Mouse (Mus musculus): Measurements from ENCODE around the gene Naf1. TPM values are rescaled to one million over a fixed set of nuclear protein-coding genes. Genes with fewer than 3 reads are reported as not detected.

The Naf1 gene
- polyA plus RNA-seq, 1 experiment from 2014 or later = 5.7 TPM

DNA sequence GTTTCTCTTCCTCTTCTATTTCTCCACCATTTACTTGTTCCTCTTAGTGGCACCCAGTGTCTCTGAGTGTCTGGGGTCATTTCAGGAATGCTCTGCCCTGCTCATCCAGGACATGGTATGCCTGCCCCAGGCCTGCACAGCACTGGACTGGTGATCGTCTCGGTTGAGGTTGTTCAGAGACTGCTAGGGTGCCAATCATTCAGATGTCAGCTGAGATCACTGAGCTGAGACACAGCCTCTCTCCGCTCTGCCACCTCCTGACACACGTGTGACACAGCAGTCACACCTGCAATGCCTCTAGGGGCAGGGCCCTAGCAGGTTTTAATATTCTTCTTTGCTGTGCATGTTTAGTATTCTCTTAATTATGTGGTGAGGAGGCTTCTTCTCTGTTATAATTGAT, 58.5 kb downstream of the Naf1 start:
- H3K4me3 ChIP-seq (ENCODE audit: low read depth, low read length) = no peak overlapping the region
- no peak overlapping the region for H3K27ac ChIP-seq (ENCODE audit: low read depth, low read length)
- WGBS = 69% methylated on average over 4 of the region's 4 CpGs
- no peaks in the 10 kb centered on the region for H3K9me3 ChIP-seq (ENCODE audit: control insufficient read depth, low read length)
- H3K4me2 ChIP-seq (replicated peaks; ENCODE audit: low read depth, low read length) = no peak overlapping the region
- no peak overlapping the region for H3K9ac ChIP-seq (ENCODE audit: low read depth, low read length)
- no peaks in the 10 kb centered on the region for H3K27me3 ChIP-seq (ENCODE audit: control insufficient read depth, insufficient read depth, low read length)
- DNase-seq (ENCODE audit: low spot score) (no peak), ATAC-seq (ENCODE audit: low FRiP score) (peak; percentile 59; the same call in 1 of the 2 replicates)
- H3K4me1 ChIP-seq (replicated peaks; ENCODE audit: control insufficient read depth, insufficient read depth, low read length) = no peaks in the 10 kb centered on the region
- no peaks in the 10 kb centered on the region for H3K36me3 ChIP-seq (ENCODE audit: control insufficient read depth, insufficient read depth, low read length)

DNA sequence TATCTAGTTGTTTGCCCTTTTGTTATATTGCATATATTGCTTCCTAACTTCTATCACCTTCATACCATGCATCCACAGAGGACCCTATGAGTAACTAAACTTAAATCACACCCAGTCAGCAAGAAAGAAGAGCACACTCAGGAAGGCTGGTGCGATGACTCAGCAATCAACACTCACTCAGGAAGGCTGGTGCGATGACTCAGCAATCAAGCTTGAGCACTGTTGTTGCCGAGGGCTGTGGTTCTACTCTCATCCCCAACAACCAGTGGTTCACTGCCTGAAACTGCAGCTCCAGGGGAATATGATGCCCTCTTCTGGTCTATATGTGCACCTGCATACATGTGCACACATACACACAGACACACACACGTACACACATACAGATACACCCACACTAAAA, 73.7 kb downstream of the Naf1 start:
- H3K9me3 ChIP-seq (ENCODE audit: control insufficient read depth, low read length) = no peaks in the 10 kb centered on the region
- no peak overlapping the region for H3K4me3 ChIP-seq (ENCODE audit: low read depth, low read length)
- H3K4me2 ChIP-seq (replicated peaks; ENCODE audit: low read depth, low read length) = no peak overlapping the region
- no peak overlapping the region for H3K9ac ChIP-seq (ENCODE audit: low read depth, low read length)
- WGBS = 93% methylated on average over 4 of the region's 4 CpGs
- H3K36me3 ChIP-seq (ENCODE audit: control insufficient read depth, insufficient read depth, low read length) = no peaks in the 10 kb centered on the region
- H3K27me3 ChIP-seq (ENCODE audit: control insufficient read depth, insufficient read depth, low read length) = no peaks in the 10 kb centered on the region
- ATAC-seq (ENCODE audit: low FRiP score) (no peak), DNase-seq (ENCODE audit: low spot score) (no peak)
- no peak overlapping the region for H3K27ac ChIP-seq (ENCODE audit: low read depth, low read length)
- H3K4me1 ChIP-seq (replicated peaks; ENCODE audit: control insufficient read depth, insufficient read depth, low read length) = no peaks in the 10 kb centered on the region

DNA sequence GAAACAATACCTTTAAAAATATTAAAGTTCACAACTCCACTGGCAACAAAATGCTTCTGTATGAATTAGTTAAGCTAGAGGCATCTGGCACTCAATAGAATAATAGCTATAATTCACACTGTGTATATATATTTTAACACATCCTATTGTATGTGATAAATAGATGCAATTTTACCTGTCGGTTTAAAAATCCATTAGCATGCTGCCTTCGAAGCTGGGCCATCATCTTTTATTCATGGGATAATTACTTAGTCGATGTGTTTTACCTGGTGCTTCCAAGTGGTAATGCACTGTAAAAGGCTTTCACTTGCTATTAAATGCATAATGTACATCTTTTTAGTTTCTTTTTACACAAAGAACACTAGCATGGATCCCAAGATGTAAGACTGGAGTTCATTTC, 76.2 kb downstream of the Naf1 start:
- H3K4me3 ChIP-seq (ENCODE audit: low read depth, low read length) = no peak overlapping the region
- H3K4me2 ChIP-seq (replicated peaks; ENCODE audit: low read depth, low read length) = no peak overlapping the region

More for the DNA sequence above, 76.2 kb downstream of the Naf1 start:
- Histone ChIP-seq H3K9ac (ENCODE audit: low read depth, low read length) (no peak overlapping the region), H3K27ac (ENCODE audit: low read depth, low read length) (no peak overlapping the region), H3K36me3 (ENCODE audit: control insufficient read depth, insufficient read depth, low read length) (no peaks in the 10 kb centered on the region), H3K27me3 (ENCODE audit: control insufficient read depth, insufficient read depth, low read length) (no peaks in the 10 kb centered on the region), H3K4me1 (replicated peaks; ENCODE audit: control insufficient read depth, insufficient read depth, low read length) (no peaks in the 10 kb centered on the region), H3K9me3 (ENCODE audit: control insufficient read depth, low read length) (no peaks in the 10 kb centered on the region)
- 83% methylated on average over 3 of the region's 3 CpGs for WGBS
- DNase-seq (ENCODE audit: low spot score) = no peak
- ATAC-seq (ENCODE audit: low FRiP score) = no peak

Other genes with a start within 250 kb of the Naf1 start
- gene Npy5r, start 172.1 kb upstream of the Naf1 start, polyA plus RNA-seq (2014; fragmentation: Nextera tagmentation; extraction: Ambion mirVana) = 0.31 TPM in 1 of 2 replicates, not detected in the other
- gene Npy1r, start 163.0 kb upstream of the Naf1 start, polyA plus RNA-seq (2014; fragmentation: Nextera tagmentation; extraction: Ambion mirVana) = 1.6 and 2.1 TPM in 2 replicates

Data from hindbrain, embryonic 11.5 days (tissue).